Mouse (Mus musculus) T-helper 2 cell (primary cell): Measurements from ENCODE around the gene Defa36.
"Not testable (repeated sequence)": the region's sequence is repeated elsewhere in the genome, so short reads cannot be mapped to it uniquely, and the experiment has no call there.

Source experiments
- in situ Hi-C: fragments of 300-600 bp; cut with MboI, MseI; formaldehyde crosslinking; loops from one replicate; pipeline ENCODE4 v1.15.1; 2025; ENCODE audit warnings: high pct_unique_total_duplicates

Defa36 gene

DNA sequence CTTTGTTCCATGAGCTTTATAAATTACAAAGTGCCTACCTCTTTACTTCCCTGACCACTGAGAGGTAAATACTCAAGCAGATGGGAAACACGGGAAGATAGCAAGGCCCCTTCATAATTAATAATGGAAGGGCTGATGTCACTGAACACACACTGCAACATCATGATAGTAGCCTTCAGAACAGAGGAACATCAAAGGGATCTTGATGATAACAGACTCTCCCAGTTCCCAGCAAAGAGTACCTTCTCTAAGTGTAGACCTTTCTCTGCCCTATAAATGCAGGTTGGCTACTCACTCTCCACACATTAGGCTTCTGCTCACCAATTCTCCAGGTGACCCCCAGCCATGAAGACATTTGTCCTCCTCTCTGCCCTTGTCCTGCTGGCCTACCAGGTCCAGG, at the start of gene Defa36:
TSS of gene Defa36 (plus strand) at position 301 of the 400 bp plus-strand sequence.
- in situ Hi-C loops = not testable (repeated sequence)

GRCm38 (mm10) chr8:21378215-21378614, 49.0 kb upstream of the Defa36 start, which contains the start of gene Defa2:
Gene Defa2, plus strand, starts transcription at chr8:21378515.
- in situ Hi-C loops = not testable (repeated sequence)

DNA sequence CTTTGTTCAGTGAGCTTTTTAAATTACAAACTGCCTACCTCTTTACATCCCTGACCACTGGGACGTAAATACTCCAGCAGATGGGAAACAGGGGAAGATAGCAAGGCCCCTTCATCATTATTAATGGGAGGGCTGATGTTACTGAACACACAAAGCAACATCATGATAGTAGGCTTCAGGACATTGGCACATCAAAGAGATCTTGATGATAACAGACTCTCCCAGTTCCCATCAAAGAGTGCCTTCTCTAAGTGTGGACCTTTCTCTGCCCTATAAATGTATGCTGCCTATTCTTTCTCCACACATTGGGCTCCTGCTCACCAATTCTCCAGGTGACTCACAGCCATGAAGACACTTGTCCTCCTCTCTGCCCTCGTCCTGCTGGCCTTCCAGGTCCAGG, 35.7 kb upstream of the Defa36 start, which contains the start of gene Defa33:
TSS of gene Defa33 (plus strand) at position 301 of the 400 bp plus-strand sequence.
- in situ Hi-C loops = not testable (repeated sequence)

GRCm38 (mm10) chr8:21456460-21456859, 29.2 kb downstream of the Defa36 start, which contains the start of gene Gm7849:
Gene Gm7849, minus strand, starts transcription at chr8:21456560.
- in situ Hi-C loops = not testable (repeated sequence)
